Mouse (Mus musculus): ENCODE results near the gene Rp9.
"Not testable (repeated sequence)": the region's sequence is repeated elsewhere in the genome, so short reads cannot be mapped to it uniquely, and the experiment has no call there.

Gene Rp9

DNA sequence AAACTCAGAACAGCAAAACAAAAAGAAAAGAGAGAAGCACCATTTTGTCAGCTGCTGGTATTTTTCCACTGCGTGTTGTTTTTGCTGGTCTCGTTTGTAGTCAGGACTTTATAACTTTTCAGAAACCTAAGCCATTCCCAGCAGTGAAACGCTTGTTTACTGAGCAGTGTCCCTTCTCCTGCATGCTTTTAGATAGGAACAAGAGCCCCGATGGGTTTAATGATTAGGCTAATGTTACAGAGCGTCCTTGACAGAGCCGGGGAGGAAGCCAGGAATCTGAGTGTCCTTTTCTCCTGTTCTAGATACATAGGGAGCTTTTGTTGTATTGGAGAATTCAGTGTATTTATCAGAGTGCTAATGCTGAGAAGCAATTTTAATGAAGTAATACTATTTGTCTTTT is 52.0 kb downstream of the Rp9 start:
- DNase-seq: no peak

DNA sequence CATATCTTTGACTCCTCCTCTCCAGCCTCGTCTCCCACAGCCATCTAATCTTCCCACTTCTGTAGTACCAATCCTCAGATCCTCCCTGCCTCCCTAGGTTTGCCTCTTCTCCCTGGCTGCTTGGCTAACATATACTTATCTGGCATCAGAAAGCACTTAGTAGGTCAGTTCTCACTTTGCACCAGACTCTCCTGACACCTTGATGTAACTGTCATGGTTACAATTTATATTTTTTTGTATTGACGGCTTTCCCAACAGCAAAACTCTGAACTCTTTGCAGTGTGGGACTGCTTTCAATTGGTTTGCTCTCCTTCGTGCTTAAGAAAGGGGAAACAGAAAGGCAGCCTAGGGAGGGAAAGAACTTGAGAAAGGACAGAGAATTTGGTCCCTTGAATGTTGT is 53.4 kb downstream of the Rp9 start:
- no peak for DNase-seq

DNA sequence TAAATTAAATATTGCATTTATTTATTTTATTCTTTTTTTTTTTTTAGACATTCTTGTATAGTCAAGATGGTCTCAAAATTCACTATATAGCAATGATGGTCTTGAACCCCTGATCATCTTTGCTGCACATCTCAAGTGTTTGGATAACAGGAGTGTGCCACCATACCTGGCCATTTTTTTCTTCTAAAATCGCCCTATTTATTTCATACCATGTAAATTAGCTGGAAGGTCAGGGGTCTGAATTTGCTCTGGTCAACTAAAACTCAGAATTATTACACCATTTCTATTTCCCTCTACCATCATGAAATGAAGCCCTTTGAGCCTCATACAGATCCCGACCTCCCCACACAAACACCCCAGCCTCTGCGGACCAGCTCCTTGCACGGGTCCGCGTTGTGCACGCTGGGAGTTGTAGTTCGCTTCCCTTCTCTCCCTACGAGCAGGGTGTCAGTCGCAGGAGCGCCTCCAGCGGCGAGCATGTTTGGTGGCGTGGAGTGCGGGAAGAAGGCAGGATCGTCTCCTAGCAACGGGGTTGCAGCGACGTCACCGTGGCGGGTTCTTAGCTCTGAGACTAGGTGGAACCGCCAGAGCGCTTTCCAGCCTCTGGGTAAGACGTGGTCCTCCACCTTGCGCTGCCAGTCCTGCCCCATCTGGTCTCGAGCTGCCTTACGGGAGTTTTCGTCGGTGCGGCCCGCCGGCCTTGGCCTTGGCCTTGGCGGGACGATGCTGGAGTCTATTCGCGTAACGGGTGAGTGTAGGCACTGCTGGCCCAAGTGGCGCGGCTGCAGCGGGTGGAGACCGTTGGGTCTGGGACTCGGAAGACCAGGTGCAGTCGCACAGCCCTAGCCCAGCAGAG is 58.3 kb downstream of the Rp9 start, which contains the start of gene 9530077C05Rik:
Gene 9530077C05Rik (plus strand): TSS at position 512 of the 856 bp plus-strand sequence.
- peak; percentile 98 to 99 for DNase-seq

DNA sequence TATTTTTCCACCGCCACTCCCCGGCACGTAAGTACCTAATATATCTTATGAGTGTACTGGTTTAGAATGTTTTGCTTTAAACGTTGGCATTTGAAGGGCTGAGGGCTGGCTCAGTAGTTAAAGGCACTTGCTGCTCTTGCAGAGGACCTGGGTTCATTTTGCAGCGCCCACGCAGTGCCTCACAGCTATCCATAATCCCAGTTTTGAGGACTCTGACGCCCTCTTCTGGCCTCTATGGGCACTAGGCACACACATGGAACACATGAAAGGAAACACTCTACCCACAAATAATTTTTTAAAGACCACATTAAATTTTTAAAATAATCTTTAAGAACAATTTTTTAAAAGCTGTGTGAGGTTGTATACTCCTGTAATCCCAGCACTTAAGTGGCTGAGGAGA is 60.0 kb downstream of the Rp9 start:
- no peak for DNase-seq

DNA sequence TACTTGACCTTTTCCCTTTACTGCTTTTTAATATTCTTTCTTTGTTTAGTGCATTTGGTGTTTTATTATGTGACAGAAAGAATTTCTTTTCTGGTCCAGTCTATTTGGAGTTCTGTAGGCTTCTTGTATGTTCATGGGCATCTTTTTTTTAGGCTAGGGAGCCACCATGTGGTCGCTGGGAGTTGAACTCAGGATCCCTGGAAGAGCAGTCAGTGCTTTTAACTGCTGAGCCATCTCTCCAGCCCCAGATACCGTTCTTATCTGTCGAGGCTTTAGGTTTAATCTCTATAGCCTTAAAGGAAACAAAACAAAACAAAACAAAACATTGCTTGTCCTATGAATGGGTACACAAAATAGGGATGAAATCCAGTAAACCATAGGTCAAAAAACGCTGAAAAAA is 61.2 kb downstream of the Rp9 start:
- DNase-seq: not testable (repeated sequence)

DNA sequence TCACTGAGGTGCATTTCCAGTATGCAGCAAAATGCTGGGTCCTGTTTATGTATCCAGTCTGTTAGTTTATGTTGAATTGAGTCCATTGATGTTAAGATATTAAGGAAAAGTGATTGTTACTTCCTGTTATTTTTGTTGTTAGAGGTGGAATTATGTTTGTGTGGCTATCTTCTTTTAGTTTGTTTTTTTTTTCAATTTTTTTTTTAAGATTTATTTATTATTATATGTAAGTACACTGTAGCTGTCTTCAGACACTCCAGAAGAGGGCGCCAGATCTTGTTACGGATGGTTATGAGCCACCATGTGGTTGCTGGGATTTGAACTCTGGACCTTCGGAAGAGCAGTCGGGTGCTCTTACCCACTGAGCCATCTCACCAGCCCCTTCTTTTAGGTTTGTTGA is 61.9 kb downstream of the Rp9 start:
- DNase-seq: not testable (repeated sequence)

DNA sequence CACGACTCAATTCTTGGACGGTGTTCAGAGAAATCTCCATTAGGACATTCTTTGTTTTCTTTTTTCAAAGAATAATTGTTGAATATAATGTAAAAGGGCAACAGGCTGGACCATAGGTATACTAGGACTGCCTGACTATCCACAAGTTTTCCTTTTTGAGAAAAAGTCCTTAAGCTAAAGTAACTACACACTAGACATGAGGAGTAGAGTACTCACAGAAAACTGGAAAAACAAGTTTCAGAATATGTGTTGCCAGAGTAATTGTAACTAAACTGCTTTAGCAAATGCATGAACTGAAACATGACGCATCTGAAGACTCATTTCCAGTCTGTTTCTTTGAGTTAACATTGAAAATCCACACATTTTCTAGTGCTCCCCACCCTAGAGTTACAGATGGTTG is 64.1 kb downstream of the Rp9 start:
- no peak for DNase-seq

DNA sequence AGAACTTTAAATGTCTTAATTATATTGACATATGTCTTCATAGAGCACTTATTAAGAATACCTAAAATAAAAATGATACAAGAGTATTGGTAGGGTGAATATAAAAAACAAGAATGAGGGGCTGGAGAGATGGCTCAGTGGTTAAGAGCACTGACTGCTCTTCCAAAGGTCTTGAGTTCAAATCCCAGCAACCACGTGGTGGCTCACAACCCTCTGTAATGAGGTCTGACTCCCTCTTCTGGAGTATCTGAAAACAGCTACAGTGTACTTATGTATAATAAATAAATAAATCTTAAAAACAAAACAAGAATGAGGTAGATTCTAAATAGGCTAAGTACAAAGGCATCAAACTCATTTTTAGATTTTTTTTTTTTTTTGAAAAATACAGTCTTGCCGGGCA is 66.0 kb downstream of the Rp9 start:
- not testable (repeated sequence) for DNase-seq

DNA sequence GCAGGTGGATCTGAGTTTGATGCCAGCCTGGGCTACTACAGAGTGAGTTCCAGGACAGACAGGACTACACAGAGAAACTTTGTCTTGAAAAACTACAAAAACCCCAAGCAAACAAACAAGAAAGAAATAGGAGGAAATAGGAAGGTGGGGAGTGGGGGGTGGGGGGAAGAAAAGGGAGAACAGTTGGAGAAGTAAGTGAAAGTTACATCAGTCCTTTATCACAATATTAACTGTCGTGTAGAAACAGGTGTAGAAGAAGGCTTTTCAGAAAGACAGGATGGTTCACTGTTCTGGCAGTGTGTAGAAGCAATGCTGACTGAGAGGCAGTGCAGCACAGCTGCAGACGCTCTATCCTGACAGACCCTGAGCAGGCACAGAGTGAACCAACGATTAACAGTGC is 66.6 kb downstream of the Rp9 start:
- no peak for DNase-seq

DNA sequence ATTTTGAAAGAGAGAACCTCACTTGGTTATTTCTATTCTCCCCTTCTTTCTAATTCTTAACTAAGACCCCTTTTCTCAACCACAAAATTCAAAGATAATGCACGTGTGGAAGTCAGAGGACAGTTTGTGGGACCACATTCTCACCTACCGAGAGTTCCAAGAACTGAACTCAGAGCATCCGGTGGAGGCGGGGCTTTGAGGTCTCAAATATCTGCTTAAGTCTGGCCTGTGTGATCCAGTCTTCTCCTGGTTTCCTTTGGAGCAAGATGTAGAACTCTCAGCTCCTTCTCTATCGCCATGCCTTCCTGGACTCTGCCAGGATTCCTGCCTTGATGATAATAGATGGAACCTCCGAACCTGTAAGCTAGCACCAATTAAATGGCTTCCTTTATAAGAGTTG is 67.5 kb downstream of the Rp9 start:
- DNase-seq: no peak

DNA sequence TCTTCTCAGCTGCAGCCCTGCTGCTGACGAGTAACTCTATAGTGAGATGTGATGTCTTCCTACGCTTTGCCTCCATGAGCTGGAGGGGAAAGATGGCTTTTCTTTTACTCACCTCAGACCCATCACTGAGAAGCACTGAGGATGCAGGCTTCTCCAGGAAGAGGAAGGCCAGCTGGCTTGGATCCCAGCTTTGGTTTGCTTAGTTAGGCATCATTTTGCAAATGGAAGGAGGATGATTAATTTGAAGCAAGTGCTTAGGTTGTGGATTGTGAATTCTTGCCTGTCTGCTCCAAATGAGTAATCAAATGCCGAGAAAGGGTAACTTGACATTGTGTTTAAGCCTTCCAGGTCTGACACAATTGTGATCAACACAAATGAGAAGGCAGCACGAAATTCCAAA is 70.5 kb downstream of the Rp9 start:
- DNase-seq: peak in 1 of 2 experiments; percentile 12

DNA sequence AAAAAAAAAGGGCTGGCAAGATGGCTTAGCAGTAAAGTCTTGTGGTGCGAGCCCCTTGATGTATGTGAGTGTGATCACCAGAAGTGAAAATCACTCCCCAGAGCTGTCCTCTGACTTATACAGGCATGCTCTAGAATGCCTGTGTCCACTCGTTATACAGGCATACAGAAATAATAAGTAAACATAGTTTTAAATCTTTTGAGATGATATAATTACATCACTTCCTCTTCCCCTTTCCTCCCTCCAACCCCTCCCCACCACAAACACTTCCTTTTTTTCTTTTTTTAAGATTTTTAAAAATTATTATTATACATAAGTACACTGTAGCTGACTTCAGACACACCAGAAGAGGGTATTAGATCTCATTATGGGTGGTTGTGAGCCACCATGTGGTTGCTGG is 74.8 kb downstream of the Rp9 start:
- no peak for DNase-seq

DNA sequence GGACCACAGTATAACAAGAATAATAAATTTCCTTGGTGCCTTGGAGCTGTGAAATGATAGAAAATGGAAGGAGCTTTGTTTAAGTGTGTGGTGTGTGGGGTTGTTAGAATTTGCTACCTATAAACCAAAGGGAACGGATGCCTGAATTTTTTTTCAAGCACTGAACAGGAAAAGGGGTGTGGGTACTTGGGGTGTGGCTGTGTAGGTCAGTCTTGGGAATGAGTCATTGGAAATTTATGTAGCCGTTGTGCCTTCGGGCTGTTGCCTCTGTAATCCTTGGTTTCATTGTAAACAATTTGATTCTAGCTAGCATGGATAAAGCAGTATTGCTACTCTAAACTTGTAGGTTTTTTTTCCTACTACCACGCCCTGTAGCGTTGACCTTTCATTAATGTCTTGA is 79.2 kb downstream of the Rp9 start:
- no peak for DNase-seq

DNA sequence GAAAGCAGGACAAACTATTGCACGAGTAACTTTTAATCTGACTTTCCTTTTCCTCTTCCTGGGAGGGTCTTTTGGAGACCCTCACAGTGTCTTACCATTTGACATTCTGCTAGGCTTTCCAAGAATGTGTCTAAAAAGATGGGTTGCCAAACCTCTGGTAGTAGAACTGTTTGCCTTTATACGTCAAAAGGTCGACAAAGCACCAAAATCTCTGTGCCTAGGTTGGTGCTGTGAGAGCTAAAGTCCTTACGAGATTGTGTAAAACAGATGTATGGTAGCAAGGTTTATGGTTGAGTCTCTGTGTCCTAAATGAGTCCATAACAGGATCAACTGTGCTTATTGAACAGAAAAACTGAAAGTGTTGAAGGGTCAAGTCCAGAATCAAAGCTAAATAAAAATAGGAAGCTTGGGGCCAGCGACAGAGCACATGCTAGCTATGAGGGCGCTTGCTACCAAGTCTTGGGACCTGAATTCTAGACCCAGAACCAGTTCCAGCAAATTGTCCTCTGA is 79.8 kb downstream of the Rp9 start:
- DNase-seq: no peak

DNA sequence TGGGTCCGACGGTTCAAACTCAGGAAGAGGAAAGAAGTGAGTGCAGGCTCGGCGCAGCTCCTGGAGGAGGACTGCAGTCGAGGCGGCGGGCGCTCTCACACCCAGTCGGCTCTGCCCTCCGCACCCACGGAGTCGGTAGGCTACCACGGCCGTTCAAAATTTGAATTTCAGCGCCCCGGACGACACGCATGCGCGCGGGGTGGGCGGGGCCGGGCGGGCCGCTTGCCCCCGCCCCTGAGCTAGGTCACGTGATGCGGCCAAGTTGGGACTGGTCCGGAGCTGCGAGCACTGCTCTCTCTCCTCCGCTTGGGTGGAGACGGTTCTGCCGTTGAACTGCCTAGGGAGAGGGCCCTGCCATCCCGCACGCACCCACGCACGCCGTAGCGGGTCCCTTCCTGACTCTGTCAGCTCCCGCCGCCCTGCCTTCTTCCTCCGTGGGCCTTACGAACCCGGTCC is 80.5 kb downstream of the Rp9 start, which contains the start of gene Anln:
Gene Anln (minus strand): TSS at position 168 of the 456 bp plus-strand sequence.
- peak; percentile 91 to 96 for DNase-seq

DNA sequence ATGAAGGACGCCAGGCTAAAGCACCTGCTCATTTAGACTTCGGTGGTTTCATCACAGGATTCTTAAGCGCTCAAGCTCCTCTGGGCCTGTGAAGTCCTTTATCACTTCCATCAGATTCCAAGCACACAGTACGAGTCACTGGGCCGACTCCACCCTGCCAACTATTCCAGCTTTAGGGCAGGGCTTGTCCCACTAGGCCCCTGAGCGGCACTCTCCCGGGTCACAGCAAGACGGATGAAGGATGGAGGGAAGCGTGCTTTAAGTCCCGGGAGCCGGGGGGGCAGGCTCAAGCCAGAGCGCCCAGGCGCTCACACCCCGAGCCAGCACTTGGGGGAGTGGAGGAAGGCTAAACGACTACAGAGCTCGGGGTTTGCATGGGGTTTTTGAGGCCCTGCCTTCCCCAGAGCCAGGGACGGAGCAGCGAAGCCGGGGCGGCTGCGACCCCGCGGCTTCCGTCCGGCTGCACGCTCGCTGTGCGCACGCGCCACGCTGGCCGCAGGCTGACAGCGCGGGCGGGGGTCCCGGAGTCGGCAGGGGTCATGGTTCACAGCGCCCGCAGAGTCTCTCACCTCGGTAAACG is 81.1 kb downstream of the Rp9 start:
- DNase-seq: peak; percentile 10 to 23

DNA sequence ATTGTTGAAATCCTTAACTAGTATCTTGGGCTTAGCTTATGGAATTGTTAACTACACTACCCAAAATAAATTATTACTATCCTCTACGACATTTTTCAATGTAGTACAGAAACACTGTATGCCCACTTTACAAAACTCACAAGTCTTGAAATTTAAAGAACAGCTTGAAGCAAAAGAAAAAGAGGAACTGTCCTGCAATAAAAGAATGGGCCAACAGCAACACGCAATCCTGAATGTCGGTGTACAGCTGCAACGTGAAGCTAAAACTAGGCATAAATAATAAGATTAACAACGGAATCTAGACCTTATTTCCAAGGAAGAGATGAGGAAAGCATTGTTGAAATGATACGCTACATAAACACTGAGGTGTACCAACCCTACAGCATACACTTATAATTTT is 81.6 kb downstream of the Rp9 start:
- DNase-seq: no peak

DNA sequence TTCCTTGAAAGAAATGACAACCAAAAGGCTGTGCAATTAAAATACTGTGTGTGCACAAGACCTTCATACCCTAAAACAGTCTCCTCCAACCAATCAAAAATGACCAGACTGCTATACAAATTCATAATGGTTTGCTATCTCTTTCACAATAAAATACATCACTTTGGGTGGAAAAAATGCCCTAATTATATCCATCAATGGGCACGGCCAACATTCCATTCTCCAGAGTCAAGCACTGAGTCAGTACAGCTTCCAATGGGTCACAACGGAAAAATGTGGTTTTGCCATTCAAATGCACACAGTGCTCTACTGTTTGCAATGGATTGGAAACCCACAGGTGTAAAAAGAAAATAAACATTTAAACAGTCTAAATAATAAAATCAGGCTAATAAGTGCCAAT is 83.7 kb downstream of the Rp9 start:
- no peak for DNase-seq

DNA sequence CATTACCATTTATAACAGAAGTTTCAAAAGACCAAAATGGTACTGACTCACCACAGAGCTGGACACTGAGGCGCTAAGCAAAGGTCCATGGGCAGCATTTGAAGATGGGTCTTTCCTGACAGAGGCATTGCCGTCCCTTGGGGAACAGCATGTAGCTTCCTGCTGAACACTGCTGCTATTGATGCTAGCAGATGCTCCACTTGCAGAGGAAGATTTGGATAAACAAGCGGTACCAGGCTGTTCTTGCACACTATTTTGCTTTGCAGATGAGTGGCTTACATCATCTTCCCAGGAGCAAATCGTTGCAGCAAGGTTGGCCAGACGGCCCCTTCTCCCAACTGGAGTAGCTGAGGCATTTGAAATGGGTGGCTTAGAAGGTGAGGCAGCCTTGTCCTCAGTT is 93.5 kb downstream of the Rp9 start:
- peak in 1 of 2 experiments; percentile 6 for DNase-seq

DNA sequence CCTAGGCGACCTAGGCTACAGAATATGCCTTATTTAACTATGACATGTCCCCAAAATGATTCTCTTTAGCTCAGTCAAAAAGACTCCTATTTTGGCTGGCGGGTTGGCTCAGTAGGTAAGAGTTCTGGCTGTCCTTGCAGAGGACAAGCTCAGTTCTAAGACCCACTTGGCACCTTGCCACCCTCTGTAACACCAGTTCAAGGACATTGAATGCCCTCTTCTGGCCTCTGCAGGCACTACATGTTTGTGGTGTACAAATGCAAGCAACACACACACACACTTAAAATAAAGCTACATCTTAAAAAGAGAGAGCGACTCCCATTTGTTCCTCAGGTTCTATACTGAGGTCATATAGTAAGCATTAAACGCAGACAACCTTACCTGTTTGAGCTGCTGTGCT is 96.8 kb downstream of the Rp9 start:
- DNase-seq: peak in 1 of 2 experiments; percentile 10

DNA sequence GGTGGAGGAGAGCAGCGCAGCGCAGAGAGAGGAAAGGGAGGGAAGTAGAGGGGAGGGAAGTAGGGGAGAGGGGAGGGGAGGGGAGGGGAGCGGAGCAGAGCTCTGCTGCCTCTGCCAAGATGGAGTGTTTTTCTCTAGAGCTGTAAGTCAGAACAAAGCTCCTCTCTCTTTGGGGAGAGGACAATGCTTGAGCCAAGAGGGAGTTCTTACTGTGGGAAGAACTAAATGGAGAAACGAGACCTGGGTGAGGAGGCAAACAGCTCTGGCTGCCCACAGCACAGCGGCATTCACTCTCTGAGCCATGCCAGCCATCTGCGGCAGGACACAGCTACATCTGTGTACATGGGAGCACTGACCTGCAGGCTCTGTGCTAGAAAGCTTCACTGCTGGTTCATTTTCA is 101.5 kb downstream of the Rp9 start:
- no peak for DNase-seq

DNA sequence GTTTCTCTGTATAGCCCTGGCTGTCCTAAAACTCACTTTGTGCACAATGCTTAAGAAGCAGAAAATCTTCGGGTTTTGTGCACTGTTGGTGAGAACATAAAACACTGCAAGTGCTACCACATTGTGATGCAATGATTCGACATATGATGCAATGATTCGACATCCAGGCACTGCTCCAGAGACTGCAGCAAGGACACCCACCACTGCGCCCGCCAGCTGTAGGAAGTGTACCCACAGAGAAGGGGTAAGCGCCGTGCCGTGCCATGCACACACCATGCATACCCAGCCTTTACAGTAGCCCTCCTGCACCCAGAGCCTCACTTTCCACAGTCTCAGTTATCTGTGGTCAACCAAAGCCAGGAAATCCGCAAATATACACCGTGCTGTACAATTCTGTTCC is 102.9 kb downstream of the Rp9 start:
- DNase-seq: no peak

DNA sequence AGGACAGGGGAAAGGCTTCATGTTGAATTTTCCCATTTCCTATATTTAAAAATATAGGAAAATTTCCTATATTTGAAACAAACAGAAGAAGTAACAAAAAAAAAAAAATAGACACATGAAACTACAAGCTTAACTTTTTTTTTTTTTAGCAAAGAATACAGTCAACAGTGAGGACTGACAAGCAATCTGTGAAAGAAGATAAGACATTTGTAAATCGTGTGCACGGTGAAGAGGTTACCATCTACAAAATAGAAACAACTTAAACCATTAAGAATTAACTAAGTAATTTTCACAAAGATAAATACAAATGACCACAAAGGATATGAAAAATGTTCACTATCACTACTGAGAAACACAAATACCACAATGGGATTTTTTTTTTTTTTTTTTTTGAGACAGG is 103.3 kb downstream of the Rp9 start:
- no peak for DNase-seq

Measured in cerebellum, postnatal 25 days (tissue).